Mouse (Mus musculus) heart, embryonic 16.5 days (tissue): ENCODE results near the gene Irf2bp1. TPM values are rescaled to one million over a fixed set of nuclear protein-coding genes. Genes with fewer than 3 reads are reported as not detected.
A peak's percentile ranks its signal among the peaks of the same experiment; 100 is the strongest.

ENCODE experiments used
- ATAC-seq: fragments of 200-750 bp; cut with Nextera tagmentation; replicated peaks from 2 replicates; pipeline ENCODE4 v1.8.0; 2017; ENCODE audit warnings: moderate number of reproducible peaks; ENCODE audit not compliant: insufficient read depth, low FRiP score; ENCODE audit errors: extremely low read depth
- H3K27ac ChIP-seq: fragments of 300-500 bp; sonication (generic); 2 replicates; pipeline ENCODE4 v1.5.1; 2014; ENCODE audit warnings: mild to moderate bottlenecking, low read length, control low read depth, moderate library complexity
- H3K27me3 ChIP-seq: fragments of 300-500 bp; sonication (generic); 2 replicates; pipeline ENCODE4 v1.6.1; 2014; ENCODE audit warnings: low read length, mixed read lengths; ENCODE audit not compliant: control insufficient read depth, insufficient read depth
- H3K36me3 ChIP-seq: fragments of 300-500 bp; sonication (generic); 2 replicates; pipeline ENCODE4 v1.6.1; 2014; ENCODE audit not compliant: control insufficient read depth, insufficient read depth
- H3K4me1 ChIP-seq: fragments of 300-500 bp; sonication (generic); 2 replicates; pipeline ENCODE4 v1.6.1; 2014; ENCODE audit warnings: low read length, mixed read lengths; ENCODE audit not compliant: control insufficient read depth, insufficient read depth
- H3K4me2 ChIP-seq: fragments of 300-500 bp; sonication (generic); 2 replicates; pipeline ENCODE4 v1.6.1; 2014; ENCODE audit warnings: low read depth, mild to moderate bottlenecking, control low read depth, low read length
- H3K4me3 ChIP-seq: fragments of 300-500 bp; sonication (generic); 2 replicates; pipeline ENCODE4 v1.5.1; 2014; ENCODE audit warnings: mild to moderate bottlenecking, control low read depth, low read length
- H3K9ac ChIP-seq: fragments of 300-500 bp; sonication (generic); 2 replicates; pipeline ENCODE4 v1.6.1; 2014; ENCODE audit warnings: low read length, control low read depth
- H3K9me3 ChIP-seq: fragments of 300-500 bp; sonication (generic); replicated peaks from 2 replicates; pipeline ENCODE4 v1.6.1; 2016; ENCODE audit warnings: low read length; ENCODE audit not compliant: control insufficient read depth
- WGBS: fragments of 180-500 bp; shearing (Covaris S2); extraction: QIAGEN DNeasy Blood & Tissue Kit; methylation state at CpG from one replicate; pipeline ENCODE4 v1.1.7; 2014; 5-methylcytosine and 5-hydroxymethylcytosine counted together
- polyA plus RNA-seq: library from polyadenylated mRNA; unstranded; fragments of >200 nt; fragmentation: Nextera tagmentation; extraction: Ambion mirVana; gene quantifications from 2 replicates; pipeline ENCODE4 v1.2.1, GENCODE M21; 2015

Gene Irf2bp1
- polyA plus RNA-seq, 1 experiment from 2014 or later = 12.5 TPM

DNA sequence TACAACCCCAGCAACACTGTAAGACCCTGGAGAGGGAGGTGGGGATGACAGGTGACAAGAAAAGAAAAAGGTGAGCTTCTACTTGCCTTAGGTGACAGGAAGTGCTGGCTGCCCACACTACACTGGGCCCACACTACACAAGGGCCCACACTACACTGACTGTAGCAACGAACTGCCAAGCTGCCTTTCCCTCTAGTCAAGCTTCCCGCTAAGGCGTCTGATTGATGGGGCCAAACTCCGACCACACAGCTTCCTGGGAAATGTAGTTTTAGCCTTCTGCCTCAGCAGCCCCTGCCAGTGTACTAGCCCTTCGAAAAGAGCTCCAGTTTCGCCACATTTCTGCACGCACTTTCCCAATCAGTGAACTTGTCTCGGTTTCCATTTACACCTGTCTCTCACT is 36.2 kb upstream of the Irf2bp1 start:
- Histone ChIP-seq H3K9ac (no peak overlapping the region), H3K36me3 (no peaks in the 10 kb centered on the region), H3K4me1 (0 out of 2 replicates have a peak, but pooled peaks cover under 1% of the 10 kb centered on the region), H3K4me3 (no peak overlapping the region), H3K27me3 (peaks cover 28% of the 10 kb centered on the region), H3K4me2 (no peak overlapping the region), H3K27ac (no peak overlapping the region), H3K9me3 (no peaks in the 10 kb centered on the region)
- no peak for ATAC-seq
- 8% methylated on average over 8 of the region's 8 CpGs for WGBS

DNA sequence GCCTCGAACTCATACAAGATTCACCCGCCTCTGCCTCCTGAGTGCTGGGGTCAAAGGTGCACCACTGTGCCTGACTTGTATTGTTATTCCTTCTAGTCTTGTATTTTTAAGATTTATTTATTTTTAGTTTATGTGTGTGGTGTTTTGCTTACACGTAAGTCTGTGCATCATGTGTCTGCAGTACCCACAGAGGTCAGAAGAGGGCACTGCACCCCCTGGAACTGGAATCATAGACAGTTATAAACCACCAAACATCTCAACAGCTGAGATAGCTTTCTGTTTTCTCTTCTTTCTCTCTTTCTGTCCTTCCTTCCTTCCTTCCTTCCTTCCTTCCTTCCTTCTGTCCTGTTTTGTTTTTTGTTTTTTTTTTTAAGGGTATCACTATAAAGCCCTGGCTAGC is 32.9 kb upstream of the Irf2bp1 start:
- no peaks in the 10 kb centered on the region for H3K4me1 ChIP-seq
- H3K4me3 ChIP-seq = no peak overlapping the region
- H3K9ac ChIP-seq = no peak overlapping the region
- no peak overlapping the region for H3K27ac ChIP-seq
- no peaks in the 10 kb centered on the region for H3K9me3 ChIP-seq
- H3K27me3 ChIP-seq = peaks cover 2% of the 10 kb centered on the region; the same call in 1 of the 2 replicates
- H3K4me2 ChIP-seq = no peak overlapping the region
- WGBS = 89% methylated on average over 3 of the region's 3 CpGs
- H3K36me3 ChIP-seq = no peaks in the 10 kb centered on the region
- ATAC-seq = no peak

DNA sequence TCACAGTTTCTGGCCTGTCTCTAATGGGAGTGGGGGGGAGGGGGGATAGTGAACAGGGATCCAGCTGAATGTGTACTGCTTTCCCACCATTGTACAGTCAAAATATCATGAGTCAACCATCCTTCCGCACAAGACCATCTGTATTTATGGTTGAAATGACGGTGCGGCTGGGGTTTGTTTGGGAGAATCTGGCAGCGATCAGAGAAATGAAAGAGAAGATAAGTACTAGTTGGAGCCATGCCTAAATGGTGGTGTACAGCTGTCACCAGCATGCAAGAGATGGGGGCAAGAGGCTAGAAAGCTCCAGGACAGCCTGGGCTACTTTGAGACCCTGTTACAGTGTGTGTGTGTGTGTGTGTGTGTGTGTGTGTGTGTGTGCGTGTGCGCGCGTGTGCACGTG is 25.5 kb upstream of the Irf2bp1 start:
- no peaks in the 10 kb centered on the region for H3K4me1 ChIP-seq
- H3K4me2 ChIP-seq = no peak overlapping the region
- H3K36me3 ChIP-seq = no peaks in the 10 kb centered on the region
- no peaks in the 10 kb centered on the region for H3K27me3 ChIP-seq
- no peak overlapping the region for H3K27ac ChIP-seq
- H3K4me3 ChIP-seq = no peak overlapping the region
- no peak for ATAC-seq
- no peaks in the 10 kb centered on the region for H3K9me3 ChIP-seq
- no peak overlapping the region for H3K9ac ChIP-seq
- WGBS = 79% methylated on average over 9 of the region's 9 CpGs

DNA sequence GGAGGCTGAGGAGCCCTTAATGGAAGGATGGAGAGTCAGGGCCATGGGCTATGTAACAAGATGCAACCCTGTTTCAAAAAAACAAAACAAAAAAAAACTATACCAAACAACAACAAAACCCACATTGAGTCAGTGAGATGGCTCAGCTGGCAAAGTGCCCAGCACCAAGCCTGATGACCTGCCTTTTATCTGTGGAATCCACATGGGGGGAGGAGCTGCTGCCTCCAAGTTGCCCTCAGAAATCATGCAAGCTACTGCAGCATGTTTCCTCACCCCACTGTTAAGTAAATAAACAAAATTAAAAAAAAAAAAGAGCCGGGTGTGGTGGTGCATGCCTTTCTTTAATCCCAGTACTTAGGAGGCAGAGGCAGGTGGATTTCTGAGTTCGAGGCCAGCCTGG is 17.3 kb upstream of the Irf2bp1 start:
- no peak for ATAC-seq
- Histone ChIP-seq H3K36me3 (no peaks in the 10 kb centered on the region), H3K4me2 (no peak overlapping the region), H3K9me3 (no peaks in the 10 kb centered on the region), H3K27ac (no peak overlapping the region), H3K27me3 (peaks cover 5% of the 10 kb centered on the region; the same call in 1 of the 2 replicates), H3K4me3 (no peak overlapping the region), H3K4me1 (0 out of 2 replicates have a peak, but pooled peaks cover 6% of the 10 kb centered on the region), H3K9ac (no peak overlapping the region)
- WGBS = 62% methylated on average over 2 of the region's 2 CpGs

DNA sequence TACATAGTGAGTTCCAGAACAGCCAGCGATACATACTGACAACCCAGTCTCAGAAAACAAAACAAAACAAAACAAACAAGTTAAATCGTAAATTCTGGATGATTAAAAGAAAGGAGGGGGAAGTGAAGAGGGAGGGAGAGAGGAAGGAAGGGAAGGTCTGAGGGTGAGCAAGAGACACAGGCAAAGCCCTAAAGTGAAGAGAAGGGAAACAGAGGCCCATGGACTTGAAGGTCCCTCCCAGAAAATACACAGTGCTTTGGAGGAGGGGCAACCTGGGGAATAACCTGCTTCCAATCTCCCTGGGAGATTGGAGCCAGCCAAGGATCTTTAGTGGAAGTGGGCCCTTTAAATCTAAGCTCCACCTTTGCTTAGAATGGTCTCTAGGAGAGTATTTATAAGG is 16.7 kb upstream of the Irf2bp1 start, which contains the start of gene Nanos2:
TSS of gene Nanos2 (plus strand) at position 301 of the 400 bp plus-strand sequence.
- no peak within 1 kb of the TSS for H3K9ac ChIP-seq
- H3K27ac ChIP-seq = no peak within 1 kb of the TSS
- H3K36me3 ChIP-seq = no peaks in the 10 kb centered on the region
- H3K9me3 ChIP-seq = no peaks in the 10 kb centered on the region
- no peak within 1 kb of the TSS for H3K4me2 ChIP-seq
- H3K27me3 ChIP-seq = peaks cover 8% of the 10 kb centered on the region; the same call in 1 of the 2 replicates
- H3K4me1 ChIP-seq = peaks cover 9% of the 10 kb centered on the region; the same call in 1 of the 2 replicates
- WGBS = 53% methylated on average over 2 of the region's 2 CpGs
- no peak for ATAC-seq
- no peak within 1 kb of the TSS for H3K4me3 ChIP-seq

DNA sequence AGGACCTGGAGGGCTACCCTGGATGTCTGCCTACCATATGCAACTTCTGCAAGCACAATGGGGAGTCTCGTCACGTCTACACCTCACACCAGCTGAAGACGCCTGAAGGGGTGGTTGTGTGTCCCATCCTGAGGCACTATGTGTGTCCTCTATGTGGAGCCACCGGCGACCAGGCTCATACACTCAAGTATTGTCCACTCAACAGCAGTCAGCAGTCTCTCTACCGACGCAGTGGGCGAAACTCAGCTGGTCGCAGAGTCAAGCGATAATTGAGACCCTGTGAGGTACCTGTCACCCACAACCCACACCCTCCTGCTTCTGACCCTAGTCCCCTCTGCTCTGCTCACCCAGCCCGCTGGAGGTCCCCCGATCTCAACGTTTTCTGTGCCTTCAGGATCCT is 16.1 kb upstream of the Irf2bp1 start:
- 56% methylated on average over 13 of the region's 13 CpGs for WGBS
- H3K4me1 ChIP-seq = peaks cover 10% of the 10 kb centered on the region; the same call in 1 of the 2 replicates
- H3K9me3 ChIP-seq = no peaks in the 10 kb centered on the region
- H3K9ac ChIP-seq = no peak overlapping the region
- H3K4me2 ChIP-seq = no peak overlapping the region
- no peak overlapping the region for H3K27ac ChIP-seq
- H3K36me3 ChIP-seq = no peaks in the 10 kb centered on the region
- H3K4me3 ChIP-seq = no peak overlapping the region
- H3K27me3 ChIP-seq = peaks cover 11% of the 10 kb centered on the region
- ATAC-seq = no peak

DNA sequence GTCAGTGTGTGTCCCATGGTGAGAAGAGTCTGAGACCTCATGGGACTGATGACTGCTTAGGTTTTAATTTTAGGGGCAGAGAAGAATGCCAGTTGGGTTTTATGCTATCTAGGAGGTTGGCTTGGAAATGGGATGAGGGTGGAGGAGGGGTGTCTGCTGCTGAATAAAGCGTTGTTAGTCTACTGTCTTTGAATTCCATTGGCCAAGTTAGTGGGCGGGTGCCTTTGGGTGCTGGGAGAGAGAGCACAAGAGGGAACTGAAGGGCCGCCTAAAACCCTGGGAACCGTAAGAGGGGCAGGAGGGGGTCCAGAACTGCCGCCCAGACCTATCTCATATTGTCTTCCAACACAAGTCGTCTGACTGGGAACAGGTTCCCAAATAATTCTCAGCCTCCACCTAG is 15.1 kb upstream of the Irf2bp1 start:
- H3K9me3 ChIP-seq = no peaks in the 10 kb centered on the region
- H3K9ac ChIP-seq = no peak overlapping the region
- H3K4me1 ChIP-seq = peaks cover 10% of the 10 kb centered on the region; the same call in 1 of the 2 replicates
- H3K4me3 ChIP-seq = no peak overlapping the region
- H3K4me2 ChIP-seq = no peak overlapping the region
- no peaks in the 10 kb centered on the region for H3K36me3 ChIP-seq
- H3K27me3 ChIP-seq = peaks cover 13% of the 10 kb centered on the region
- 59% methylated on average over 6 of the region's 6 CpGs for WGBS
- ATAC-seq = no peak
- no peak overlapping the region for H3K27ac ChIP-seq

- Histone ChIP-seq H3K9ac (no peak overlapping the region), H3K27me3 (peaks cover 15% of the 10 kb centered on the region)
These were observed 13.8 kb upstream of the Irf2bp1 start for GRCm38 (mm10) chr7:18989995-18990394.

GRCm38 (mm10) chr7:18990601-18991295 is 13.1 kb upstream of the Irf2bp1 start, which contains the start of gene Mypop:
TSS of gene Mypop (plus strand) at chr7:18991245.
- H3K4me3 ChIP-seq = peak within 1 kb of the TSS; percentile 46
- peaks cover 10% of the 10 kb centered on the region; the same call in 1 of the 2 replicates for H3K4me1 ChIP-seq
- peaks cover 15% of the 10 kb centered on the region for H3K27me3 ChIP-seq
- H3K4me2 ChIP-seq = peak within 1 kb of the TSS; percentile 78
- ATAC-seq = peak; percentile 94
- no peaks in the 10 kb centered on the region for H3K9me3 ChIP-seq
- under 1% methylated on average over 35 of the region's 37 CpGs for WGBS
- peaks cover 3% of the 10 kb centered on the region; the same call in 1 of the 2 replicates for H3K36me3 ChIP-seq
- H3K9ac ChIP-seq = peak within 1 kb of the TSS; percentile 64
- H3K27ac ChIP-seq = peak within 1 kb of the TSS; percentile 69

More at GRCm38 (mm10) chr7:18989995-18990394, 13.8 kb upstream of the Irf2bp1 start:
- Histone ChIP-seq H3K4me3 (peak overlapping the region; percentile 46), H3K9me3 (no peaks in the 10 kb centered on the region), H3K4me2 (peak overlapping the region; percentile 78), H3K4me1 (peaks cover 10% of the 10 kb centered on the region; the same call in 1 of the 2 replicates), H3K36me3 (0 out of 2 replicates have a peak, but pooled peaks cover under 1% of the 10 kb centered on the region), H3K27ac (no peak overlapping the region)
- ATAC-seq = no peak
- 9% methylated on average over 5 of the region's 5 CpGs for WGBS
